Mouse (Mus musculus) hindbrain, embryonic 15.5 days (tissue): ENCODE measurements around the gene Rbms1. TPM values are rescaled to one million over a fixed set of nuclear protein-coding genes. Genes with fewer than 3 reads are reported as not detected.

Source experiments
- ATAC-seq: fragments of 200-750 bp; cut with Nextera tagmentation; 2 replicates; pipeline ENCODE4 v1.8.0; 2017; ENCODE audit warnings: low read depth, moderate number of reproducible peaks, moderate TSS enrichment; ENCODE audit not compliant: low FRiP score
- H3K27ac ChIP-seq: fragments of 300-500 bp; sonication (generic); replicated peaks from 2 replicates; pipeline ENCODE4 v1.5.1; 2015; ENCODE audit warnings: mild to moderate bottlenecking, inconsistent platforms
- H3K27me3 ChIP-seq: fragments of 300-500 bp; sonication (generic); 2 replicates; pipeline ENCODE4 v1.6.1; 2015; ENCODE audit warnings: control low read depth, inconsistent platforms
- H3K36me3 ChIP-seq: fragments of 300-500 bp; sonication (generic); 2 replicates; pipeline ENCODE4 v1.6.1; 2015; ENCODE audit warnings: control low read depth, inconsistent platforms
- H3K4me1 ChIP-seq: fragments of 300-500 bp; sonication (generic); replicated peaks from 2 replicates; pipeline ENCODE4 v1.6.1; 2015; ENCODE audit warnings: control low read depth, inconsistent platforms
- H3K4me2 ChIP-seq: fragments of 300-500 bp; sonication (generic); 2 replicates; pipeline ENCODE4 v1.6.1; 2015; ENCODE audit warnings: moderate library complexity, mild to moderate bottlenecking, inconsistent platforms
- H3K4me3 ChIP-seq: fragments of 300-500 bp; sonication (generic); 2 replicates; pipeline ENCODE4 v1.5.1; 2015; ENCODE audit warnings: mild to moderate bottlenecking, inconsistent platforms
- H3K9ac ChIP-seq: fragments of 300-500 bp; sonication (generic); 2 replicates; pipeline ENCODE4 v1.6.1; 2015; ENCODE audit warnings: inconsistent platforms
- H3K9me3 ChIP-seq: fragments of 300-500 bp; sonication (generic); 2 replicates; pipeline ENCODE4 v1.6.1; 2016; ENCODE audit warnings: control low read depth, inconsistent platforms
- WGBS: fragments of 180-500 bp; shearing (Covaris S2); methylation state at CpG from one replicate; pipeline ENCODE4 v1.1.7; 2015; 5-methylcytosine and 5-hydroxymethylcytosine counted together
- polyA plus RNA-seq: library from polyadenylated mRNA; unstranded; fragments of >200 nt; fragmentation: Nextera tagmentation; extraction: Ambion mirVana; gene quantifications from 2 replicates; pipeline ENCODE4 v1.2.1, GENCODE M21; 2015

Gene Rbms1
- polyA plus RNA-seq, 1 experiment from 2014 or later = 77.7 TPM

DNA sequence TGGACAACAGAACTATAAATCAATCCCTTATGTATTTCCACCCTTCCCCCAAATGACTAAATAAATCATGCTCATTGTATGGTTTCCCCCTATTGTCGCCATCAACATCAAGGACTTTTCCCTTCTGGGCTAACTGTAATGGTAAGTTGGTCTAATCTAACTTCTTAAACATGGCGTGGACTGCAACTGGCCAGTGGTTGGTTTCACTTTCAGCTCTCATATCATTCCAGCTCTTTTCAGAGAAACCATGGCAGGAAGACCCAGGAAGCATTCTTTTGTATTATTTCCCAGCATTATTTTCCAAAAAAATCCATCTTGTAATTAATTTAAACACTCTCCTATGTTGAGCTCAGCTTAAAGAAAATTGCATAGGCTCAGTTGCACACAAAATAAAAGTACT lies 23.0 kb downstream of the Rbms1 start:
- Histone ChIP-seq H3K27ac (no peak overlapping the region), H3K27me3 (no peaks in the 10 kb centered on the region), H3K9ac (no peak overlapping the region), H3K4me1 (peaks cover 8% of the 10 kb centered on the region; the same call in 1 of the 2 replicates), H3K36me3 (0 out of 2 replicates have a peak, but pooled peaks cover 3% of the 10 kb centered on the region), H3K4me2 (peak overlapping the region; percentile 29; the same call in 1 of the 2 replicates), H3K9me3 (no peaks in the 10 kb centered on the region), H3K4me3 (no peak overlapping the region)
- no peak for ATAC-seq
- 80% methylated on average over 2 of the region's 2 CpGs for WGBS

GRCm38 (mm10) chr2:60936910-60937309 lies 26.1 kb downstream of the Rbms1 start:
- Histone ChIP-seq H3K27ac (no peak overlapping the region; the same call in 1 of the 2 replicates), H3K36me3 (no peaks in the 10 kb centered on the region), H3K9me3 (no peaks in the 10 kb centered on the region), H3K27me3 (no peaks in the 10 kb centered on the region), H3K4me1 (peaks cover 8% of the 10 kb centered on the region; the same call in 1 of the 2 replicates), H3K9ac (no peak overlapping the region), H3K4me3 (no peak overlapping the region), H3K4me2 (no peak overlapping the region)
- 75% methylated on average over 14 of the region's 14 CpGs for WGBS
- no peak for ATAC-seq

DNA sequence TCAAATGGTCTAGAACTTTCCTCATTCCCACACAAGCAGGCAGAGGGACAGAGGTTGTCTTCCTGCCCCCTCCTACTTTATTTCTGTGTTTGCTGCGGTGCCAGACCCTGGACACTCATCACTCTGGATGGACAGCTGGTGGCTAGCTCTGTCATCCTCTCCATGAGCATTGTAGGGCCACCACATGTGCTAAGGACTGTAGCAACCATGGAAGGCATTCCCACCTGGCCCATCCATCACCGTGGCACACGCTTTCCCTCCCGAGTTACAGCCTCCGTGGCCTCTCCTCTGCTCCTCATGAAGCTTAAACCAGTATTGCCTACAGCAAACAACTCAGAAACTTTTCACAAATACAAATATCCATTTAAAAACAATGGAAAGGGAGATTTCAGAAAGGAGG lies 34.0 kb downstream of the Rbms1 start:
- H3K36me3 ChIP-seq = no peaks in the 10 kb centered on the region
- H3K9ac ChIP-seq = no peak overlapping the region
- H3K4me3 ChIP-seq = no peak overlapping the region
- no peak overlapping the region for H3K4me2 ChIP-seq
- no peaks in the 10 kb centered on the region for H3K9me3 ChIP-seq
- H3K27ac ChIP-seq = no peak overlapping the region
- H3K27me3 ChIP-seq = no peaks in the 10 kb centered on the region
- H3K4me1 ChIP-seq = 0 out of 2 replicates have a peak, but pooled peaks cover 5% of the 10 kb centered on the region
- no peak for ATAC-seq
- WGBS = 88% methylated on average over 5 of the region's 5 CpGs

DNA sequence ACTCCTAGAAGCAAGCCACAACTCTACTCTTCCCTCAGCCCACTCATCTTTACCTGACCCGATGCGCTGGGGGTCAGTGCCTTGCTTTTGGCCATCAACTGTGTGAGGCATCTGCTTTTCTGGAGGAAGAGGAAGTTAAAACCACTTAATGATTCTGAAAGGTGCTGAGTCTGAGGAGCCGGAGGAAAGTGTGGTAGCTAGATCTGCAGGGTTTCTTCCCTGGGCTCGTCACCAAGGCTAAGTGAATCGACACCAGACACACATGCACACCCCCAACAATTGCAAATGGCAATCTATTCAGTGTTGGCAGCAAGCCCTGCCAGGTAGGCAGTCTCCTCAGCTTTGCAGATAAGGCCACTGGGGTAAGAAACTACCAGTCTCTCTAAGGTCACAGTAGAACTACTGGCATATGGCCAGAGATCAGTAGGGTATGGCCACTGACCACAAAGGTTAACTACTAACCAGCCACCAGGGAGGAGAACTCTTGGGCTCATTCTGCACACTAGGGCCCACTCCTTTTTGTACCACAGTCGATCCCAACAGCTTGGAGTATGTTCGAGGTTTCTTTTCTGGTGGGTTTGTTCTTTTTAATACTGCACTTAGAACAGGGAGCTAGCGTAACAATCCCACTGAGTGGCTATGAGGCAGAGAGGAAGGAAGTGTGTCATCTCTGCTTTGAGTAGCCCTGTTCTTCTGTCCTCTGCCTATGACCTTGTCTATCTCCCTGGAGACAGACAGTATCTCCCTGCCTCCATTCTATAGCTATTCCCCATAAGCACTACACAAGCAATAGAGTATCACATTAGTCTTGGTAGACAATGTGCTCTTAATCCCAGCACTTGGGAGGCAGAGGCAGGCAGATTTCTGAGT lies 34.9 kb downstream of the Rbms1 start:
- Histone ChIP-seq H3K4me2 (no peak overlapping the region), H3K4me3 (no peak overlapping the region), H3K4me1 (peaks cover 5% of the 10 kb centered on the region; the same call in 1 of the 2 replicates), H3K36me3 (no peaks in the 10 kb centered on the region), H3K9me3 (no peaks in the 10 kb centered on the region), H3K9ac (no peak overlapping the region), H3K27me3 (no peaks in the 10 kb centered on the region), H3K27ac (no peak overlapping the region)
- WGBS = 90% methylated on average over 8 of the region's 8 CpGs
- no peak for ATAC-seq

- Histone ChIP-seq H3K27ac (0 out of 2 replicates have a peak overlapping the region, but pooled peaks have one; percentile 8), H3K9me3 (no peaks in the 10 kb centered on the region), H3K36me3 (no peaks in the 10 kb centered on the region), H3K9ac (no peak overlapping the region), H3K4me1 (peaks cover 9% of the 10 kb centered on the region), H3K4me2 (no peak overlapping the region), H3K4me3 (no peak overlapping the region), H3K27me3 (no peaks in the 10 kb centered on the region)
- WGBS = 74% methylated on average over 5 of the region's 5 CpGs
- no peak for ATAC-seq
Observed at GRCm38 (mm10) chr2:60925063-60925462, 37.9 kb downstream of the Rbms1 start.

GRCm38 (mm10) chr2:60923756-60924544 lies 39.0 kb downstream of the Rbms1 start:
- Histone ChIP-seq H3K9ac (no peak overlapping the region), H3K4me2 (no peak overlapping the region), H3K27me3 (no peaks in the 10 kb centered on the region), H3K36me3 (no peaks in the 10 kb centered on the region), H3K9me3 (no peaks in the 10 kb centered on the region), H3K27ac (no peak overlapping the region), H3K4me3 (no peak overlapping the region), H3K4me1 (peaks cover 9% of the 10 kb centered on the region)
- WGBS = 76% methylated on average over 11 of the region's 11 CpGs
- no peak for ATAC-seq

DNA sequence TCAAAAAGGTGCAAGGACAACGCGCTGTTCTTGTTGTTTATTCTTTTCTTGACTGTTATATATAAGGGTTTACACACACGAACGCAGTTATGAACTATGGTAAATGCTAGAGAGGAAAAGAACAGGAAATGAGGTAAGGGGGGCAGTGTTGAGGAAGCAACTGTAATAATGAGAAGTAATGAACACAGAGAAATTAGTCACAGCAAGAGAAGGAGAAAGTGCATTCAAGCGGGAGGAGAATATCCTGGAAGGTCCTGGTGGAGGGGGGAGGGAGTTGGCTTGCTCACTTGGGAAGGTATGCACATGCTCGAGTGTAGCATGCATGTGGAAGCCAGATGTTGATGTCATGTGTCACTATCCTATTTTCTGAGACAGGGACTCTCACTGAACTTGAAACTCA lies 39.9 kb downstream of the Rbms1 start:
- no peak overlapping the region for H3K4me3 ChIP-seq
- H3K27ac ChIP-seq = no peak overlapping the region
- no peaks in the 10 kb centered on the region for H3K36me3 ChIP-seq
- peaks cover 7% of the 10 kb centered on the region for H3K4me1 ChIP-seq
- H3K9me3 ChIP-seq = no peaks in the 10 kb centered on the region
- H3K4me2 ChIP-seq = no peak overlapping the region
- WGBS = 73% methylated on average over 6 of the region's 6 CpGs
- no peak overlapping the region for H3K9ac ChIP-seq
- no peak for ATAC-seq
- no peaks in the 10 kb centered on the region for H3K27me3 ChIP-seq

GRCm38 (mm10) chr2:60922351-60922750 lies 40.6 kb downstream of the Rbms1 start:
- Histone ChIP-seq H3K4me2 (no peak overlapping the region), H3K27me3 (no peaks in the 10 kb centered on the region), H3K9me3 (no peaks in the 10 kb centered on the region), H3K4me3 (no peak overlapping the region), H3K36me3 (no peaks in the 10 kb centered on the region), H3K9ac (no peak overlapping the region), H3K27ac (no peak overlapping the region), H3K4me1 (peaks cover 4% of the 10 kb centered on the region)
- peak; percentile 45; the same call in 1 of the 2 replicates for ATAC-seq
- 43% methylated on average over 5 of the region's 5 CpGs for WGBS

DNA sequence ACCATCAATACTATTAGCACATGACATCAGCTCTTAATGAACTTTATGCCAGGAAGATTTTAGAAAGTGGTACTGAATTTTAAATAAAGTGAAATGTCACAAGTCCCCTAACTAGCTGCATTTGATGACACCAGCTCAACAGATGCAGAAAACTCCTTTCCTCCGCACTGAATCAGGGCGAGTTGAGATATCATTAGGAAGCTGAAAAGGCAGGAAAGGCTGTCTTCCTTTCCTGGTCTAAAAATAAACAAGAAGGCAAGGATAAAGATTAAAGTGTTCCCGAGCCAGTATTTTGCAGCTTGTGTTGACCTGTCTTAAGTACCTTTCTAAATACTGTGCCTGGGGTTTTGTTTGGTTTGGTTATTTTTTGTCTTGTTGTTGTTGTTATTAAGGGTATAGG lies 42.9 kb downstream of the Rbms1 start:
- peaks cover 8% of the 10 kb centered on the region for H3K4me1 ChIP-seq
- no peak overlapping the region for H3K27ac ChIP-seq
- no peaks in the 10 kb centered on the region for H3K9me3 ChIP-seq
- no peak overlapping the region for H3K4me2 ChIP-seq
- H3K9ac ChIP-seq = no peak overlapping the region
- no peaks in the 10 kb centered on the region for H3K27me3 ChIP-seq
- H3K36me3 ChIP-seq = no peaks in the 10 kb centered on the region
- ATAC-seq = no peak
- H3K4me3 ChIP-seq = no peak overlapping the region
- WGBS = 84% methylated on average over 3 of the region's 3 CpGs

DNA sequence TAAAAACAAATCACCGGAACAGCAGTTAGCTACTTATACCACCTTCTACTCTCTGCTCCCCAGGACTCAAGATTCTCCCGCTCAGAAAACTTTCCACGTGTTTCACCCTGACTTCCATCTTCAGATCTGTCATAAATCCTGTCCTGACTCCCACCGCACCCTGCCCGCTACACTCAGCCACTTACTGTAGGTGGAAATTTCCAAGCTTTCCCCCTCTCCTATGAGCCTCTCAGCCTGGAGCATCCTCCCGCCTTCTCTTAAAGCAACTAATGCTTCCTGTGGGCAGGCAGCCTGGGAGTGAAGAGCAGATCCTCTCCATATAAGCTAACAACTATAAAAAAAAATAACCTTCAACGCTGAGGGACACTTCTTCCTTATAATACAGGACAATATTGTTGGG lies 44.6 kb downstream of the Rbms1 start:
- H3K9me3 ChIP-seq = no peaks in the 10 kb centered on the region
- 93% methylated on average over 7 of the region's 7 CpGs for WGBS
- no peak overlapping the region for H3K4me2 ChIP-seq
- peaks cover 10% of the 10 kb centered on the region for H3K4me1 ChIP-seq
- H3K4me3 ChIP-seq = no peak overlapping the region
- no peaks in the 10 kb centered on the region for H3K36me3 ChIP-seq
- no peak for ATAC-seq
- H3K27ac ChIP-seq = no peak overlapping the region
- no peaks in the 10 kb centered on the region for H3K27me3 ChIP-seq
- no peak overlapping the region for H3K9ac ChIP-seq

- Histone ChIP-seq H3K36me3 (no peaks in the 10 kb centered on the region), H3K4me2 (no peak overlapping the region), H3K4me3 (no peak overlapping the region), H3K27ac (no peak overlapping the region), H3K9me3 (no peaks in the 10 kb centered on the region), H3K4me1 (peaks cover 12% of the 10 kb centered on the region), H3K27me3 (no peaks in the 10 kb centered on the region), H3K9ac (no peak overlapping the region)
- WGBS = 72% methylated on average over 7 of the region's 7 CpGs
- no peak for ATAC-seq
Observed at GRCm38 (mm10) chr2:60914524-60915280, 48.3 kb downstream of the Rbms1 start.
